Mouse (Mus musculus) midbrain, embryonic 11.5 days (tissue): ENCODE data around the gene Frmpd2. TPM values are rescaled to one million over a fixed set of nuclear protein-coding genes. Genes with fewer than 3 reads are reported as not detected.

Experiments used
- polyA plus RNA-seq: library from polyadenylated mRNA; unstranded; fragments of >200 nt; fragmentation: Nextera tagmentation; extraction: Ambion mirVana; gene quantifications from 2 replicates; pipeline ENCODE4 v1.2.1, GENCODE M21; 2014

Gene Frmpd2
- polyA plus RNA-seq, 1 experiment from 2014 or later: 0.07 TPM

Other genes starting within 250 kb of the Frmpd2 start
- 24.5 and 27.4 TPM in 2 replicates for gene Mapk8, start 24.5 kb upstream of the Frmpd2 start, polyA plus RNA-seq
- not detected in 2 replicates for gene Ptpn20, start 117.5 kb downstream of the Frmpd2 start, polyA plus RNA-seq